Mouse (Mus musculus) frontal cortex, postnatal 10 days (tissue): Measurements from ENCODE around the gene Rnd1.

Experiments used
- DNase-seq, 2 experiments: peaks; one replicate each; pipeline ENCODE4 v3.0.0; 2022; ENCODE audit warnings: low spot score in 2 of 2, mixed read lengths in 1 of 2

Rnd1 gene

DNA sequence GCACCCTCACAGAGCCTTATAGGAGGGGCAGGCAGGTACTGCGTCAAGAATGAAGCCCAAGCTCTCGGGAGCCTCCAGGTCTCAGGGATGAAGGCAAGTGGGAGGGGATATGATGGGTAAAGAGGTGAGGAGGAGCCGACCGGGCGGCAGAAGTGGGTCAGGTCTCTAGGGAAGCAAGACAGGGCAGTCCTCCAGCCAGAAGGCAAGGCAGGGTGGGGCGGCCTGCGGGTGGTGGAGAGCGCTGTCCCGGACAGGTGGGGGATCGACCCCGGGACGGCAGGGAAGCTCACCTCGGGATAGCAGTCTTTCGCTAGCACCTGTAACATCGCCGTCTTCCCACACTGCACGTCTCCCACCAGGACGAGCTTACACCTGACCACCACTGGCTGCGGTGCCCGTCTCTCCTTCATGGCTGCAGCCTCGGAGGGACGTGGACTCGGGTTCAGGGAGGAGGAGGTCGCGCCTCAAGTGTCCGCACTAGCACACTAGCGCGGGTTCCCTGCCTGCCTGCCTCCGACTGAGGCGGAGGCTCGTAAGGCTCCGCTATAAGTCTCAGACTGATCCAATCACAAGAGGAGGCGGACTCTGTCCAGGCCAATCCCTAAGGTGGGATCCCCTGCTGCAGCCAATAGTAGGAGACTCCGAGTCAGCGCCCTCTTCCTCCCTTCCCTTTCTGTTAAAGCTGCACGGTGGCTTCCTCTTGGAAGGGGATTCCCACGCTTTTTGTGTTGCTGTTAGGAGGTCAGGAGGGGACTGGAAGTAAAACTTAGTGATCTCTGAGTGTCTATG lies at the start of gene Rnd1:
Gene Rnd1, minus strand, starts transcription at position 522 of the 789 bp plus-strand sequence.
- DNase-seq: peak; percentile 84 to 86

DNA sequence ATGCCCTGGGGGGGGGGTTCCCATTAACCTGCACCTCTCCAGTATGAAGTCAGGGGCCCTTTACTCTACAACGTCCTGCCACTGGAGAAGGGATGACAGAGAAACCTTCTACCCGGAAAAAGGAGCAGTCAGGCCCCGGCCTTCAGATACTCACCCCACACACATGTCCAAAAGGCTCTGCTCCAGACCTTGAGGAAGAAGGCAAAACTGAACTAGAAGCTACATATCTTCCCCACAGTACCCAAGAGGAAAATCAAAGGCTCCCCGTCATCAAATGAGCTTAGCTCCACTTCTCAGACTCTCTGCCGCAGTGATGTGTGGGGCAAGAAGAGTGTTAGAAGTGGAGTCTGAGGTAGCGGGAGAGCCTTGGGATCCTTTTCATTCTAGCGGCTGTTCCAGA lies 49.5 kb upstream of the Rnd1 start:
- DNase-seq: no peak

DNA sequence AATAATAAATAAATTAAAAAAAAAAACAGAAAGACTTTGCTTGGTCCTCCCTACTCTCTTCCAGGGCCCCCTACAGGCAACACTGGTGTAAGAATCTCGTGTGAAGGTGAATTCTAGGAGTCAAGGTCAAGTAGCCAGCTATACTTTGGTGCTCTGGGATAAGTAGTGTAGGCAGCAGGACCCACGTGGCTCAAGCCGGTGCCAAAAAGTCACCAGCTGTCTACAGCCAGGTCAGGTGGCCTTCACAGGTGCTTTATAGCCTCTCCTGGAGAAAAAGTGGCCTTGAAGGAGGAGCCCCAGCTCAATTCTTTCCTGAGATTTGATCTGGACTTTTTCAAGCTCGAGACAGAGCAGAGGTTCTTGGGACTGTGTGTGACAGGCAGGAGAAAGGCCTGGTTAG lies 48.8 kb upstream of the Rnd1 start:
- no peak for DNase-seq

DNA sequence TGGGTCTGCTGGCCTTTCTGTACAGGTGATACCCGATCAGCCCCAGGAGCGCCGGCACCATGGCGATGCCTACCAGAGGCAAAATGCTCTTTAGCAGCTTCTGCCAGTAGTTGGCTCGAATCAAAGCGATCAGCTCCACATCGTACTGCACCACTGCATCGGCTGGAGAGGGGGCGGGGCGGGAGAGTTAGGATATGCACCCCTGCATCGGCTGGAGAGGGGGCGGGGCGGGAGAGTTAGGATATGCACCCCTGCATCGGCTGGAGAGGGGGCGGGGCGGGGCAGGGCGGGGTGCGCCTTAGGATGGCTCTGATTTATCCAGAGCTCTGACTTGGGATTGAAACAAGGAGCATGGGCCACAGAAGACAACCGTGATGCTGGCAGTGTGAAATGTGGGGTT lies 47.2 kb upstream of the Rnd1 start:
- no peak for DNase-seq

DNA sequence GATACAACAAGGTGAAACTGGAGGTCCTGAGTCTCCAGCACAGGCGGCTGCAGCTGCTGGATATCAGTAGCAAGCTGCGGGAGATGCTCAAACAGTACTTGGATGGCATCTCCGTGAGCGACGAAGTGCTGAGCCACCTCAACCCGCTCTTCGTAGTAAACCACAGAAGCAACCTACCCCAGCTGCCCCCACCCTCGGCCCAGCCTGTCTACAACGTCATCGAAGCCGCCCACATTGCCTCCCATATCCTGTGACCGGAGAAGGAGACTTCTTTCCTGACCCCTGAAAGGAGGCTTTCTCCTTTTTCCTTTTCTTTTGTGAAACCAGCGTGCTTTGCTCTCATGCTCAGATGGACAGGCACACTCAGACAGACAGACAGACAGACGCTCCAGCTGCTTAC lies 45.6 kb upstream of the Rnd1 start:
- no peak for DNase-seq

DNA sequence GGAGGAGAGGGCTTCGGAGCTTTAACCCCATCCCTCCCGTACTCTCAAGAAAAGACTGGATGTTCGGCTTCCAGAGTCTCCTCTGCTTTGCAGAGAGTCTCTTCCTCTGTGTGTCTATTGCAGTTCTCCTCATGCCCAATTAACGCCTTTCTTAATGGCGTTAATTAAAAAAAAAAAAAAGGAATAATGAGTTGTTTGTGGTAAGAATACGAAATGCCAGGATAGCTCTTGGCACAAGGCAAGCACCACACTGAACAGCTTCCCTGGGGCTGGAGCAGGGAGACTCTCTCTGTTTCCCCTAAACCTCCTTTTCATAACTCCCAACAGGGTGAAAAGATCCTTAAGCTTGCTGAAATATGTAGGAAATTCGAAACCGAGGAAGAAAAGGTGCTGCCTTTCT lies 44.9 kb upstream of the Rnd1 start:
- no peak for DNase-seq

DNA sequence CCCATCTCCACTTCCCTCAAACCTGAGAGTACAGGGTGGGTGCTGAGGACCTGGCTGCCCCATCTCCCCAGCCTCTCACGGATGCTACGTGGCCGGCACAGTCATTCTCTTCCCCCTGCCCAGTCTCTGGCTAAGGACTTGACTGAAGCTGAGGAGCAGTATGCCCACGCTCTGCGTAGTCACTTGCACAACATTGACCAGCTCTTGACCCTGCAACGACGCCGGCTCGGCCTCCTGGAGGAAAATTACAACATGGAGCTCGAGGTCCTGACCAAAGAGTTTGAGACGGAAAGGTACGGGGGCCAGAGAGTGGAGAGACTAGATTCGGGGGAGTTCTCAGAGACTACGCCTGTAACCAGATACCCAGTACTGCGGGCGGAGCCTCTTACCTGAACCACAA lies 40.0 kb upstream of the Rnd1 start:
- no peak for DNase-seq

DNA sequence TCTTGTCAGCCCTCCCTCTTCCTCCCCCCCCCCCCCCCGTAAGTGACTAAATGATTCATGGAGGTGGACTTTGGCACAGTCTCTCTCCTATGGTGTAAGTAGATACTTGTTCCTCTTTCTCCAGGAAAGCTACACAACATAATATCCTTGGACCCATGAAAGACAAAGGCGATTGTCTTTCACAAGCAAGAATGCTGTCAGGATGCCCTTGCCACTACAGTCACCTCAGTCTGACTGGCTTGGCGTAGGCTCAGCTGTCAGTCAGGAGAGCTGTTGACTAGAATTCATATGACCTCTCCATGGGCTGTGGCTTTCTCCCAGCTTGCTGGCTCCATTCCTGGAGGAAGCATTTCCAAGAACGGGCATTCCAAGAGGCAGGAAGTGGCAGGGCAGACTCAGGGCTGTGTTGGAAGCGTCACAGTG lies 37.0 kb upstream of the Rnd1 start:
- DNase-seq: no peak

DNA sequence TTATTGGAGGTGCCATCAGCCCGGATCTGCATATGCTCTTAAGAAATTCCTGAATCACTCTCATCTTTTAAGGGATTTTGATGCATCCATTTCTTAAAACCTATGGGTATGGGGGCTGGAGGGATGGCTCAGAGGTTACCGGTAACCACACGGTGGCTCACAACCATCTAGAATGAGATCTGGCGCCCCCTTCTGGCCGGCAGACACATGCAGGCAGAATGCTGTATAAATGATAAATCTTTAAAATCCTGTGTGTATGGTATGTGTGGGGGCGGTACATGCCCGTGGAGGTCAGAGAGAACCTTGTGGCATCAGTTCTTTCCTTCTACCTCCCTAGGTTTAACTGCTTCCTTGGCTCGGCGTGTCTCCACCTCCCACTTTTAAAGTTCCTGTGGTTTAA lies 33.2 kb upstream of the Rnd1 start:
- peak in 1 of 2 experiments; percentile 53 for DNase-seq

DNA sequence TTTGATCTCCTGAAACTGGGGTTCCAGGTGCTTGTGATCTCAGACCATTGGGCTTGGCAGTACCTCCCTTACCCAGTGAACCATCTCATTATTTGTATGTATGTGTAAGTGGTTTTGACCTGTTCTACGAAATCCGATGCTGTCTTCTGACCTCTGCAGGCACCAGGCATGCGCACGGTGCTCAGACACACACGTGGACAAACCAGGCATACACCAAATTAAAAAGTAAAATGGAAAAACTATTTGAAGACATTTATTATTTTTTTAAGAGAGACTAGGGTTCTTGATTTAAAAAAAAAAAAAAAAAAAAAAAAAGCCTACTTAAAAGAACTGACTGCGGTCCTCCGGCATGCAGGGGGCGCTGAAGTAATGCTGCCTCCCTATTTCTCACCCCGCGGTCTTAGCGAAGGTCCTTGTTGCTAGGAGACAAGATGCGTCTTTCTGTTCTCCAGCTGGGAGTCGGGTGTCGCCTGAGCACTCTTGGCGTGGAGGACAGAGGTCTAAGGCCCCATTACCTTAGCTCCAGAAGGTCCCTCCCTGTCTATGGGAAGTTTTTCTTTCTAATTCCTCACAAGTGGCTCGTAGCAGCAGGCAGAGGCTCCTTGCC lies 30.6 kb upstream of the Rnd1 start, which contains the start of gene Ccdc65:
Gene Ccdc65, plus strand, starts transcription at position 442 of the 607 bp plus-strand sequence.
- DNase-seq: peak; percentile 78 to 83

DNA sequence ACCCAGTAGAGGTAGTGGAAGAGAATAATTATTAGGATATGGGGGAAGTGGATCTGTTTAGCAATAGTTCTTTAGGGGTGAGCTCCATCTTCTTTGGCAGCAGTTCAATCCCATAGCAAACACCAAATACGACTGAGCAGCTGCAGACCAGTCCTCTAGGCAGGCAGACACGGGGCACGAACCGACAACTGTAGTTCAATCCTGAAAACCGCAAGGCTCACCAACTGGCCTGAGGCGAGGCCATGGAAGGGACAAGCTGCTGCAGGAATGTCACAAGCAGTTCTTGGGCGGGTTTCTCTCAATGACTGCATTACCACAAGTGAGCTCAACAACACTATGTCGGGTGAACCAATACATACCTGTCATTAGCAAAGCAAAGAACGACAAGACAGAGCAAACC lies 27.1 kb upstream of the Rnd1 start:
- DNase-seq: no peak

DNA sequence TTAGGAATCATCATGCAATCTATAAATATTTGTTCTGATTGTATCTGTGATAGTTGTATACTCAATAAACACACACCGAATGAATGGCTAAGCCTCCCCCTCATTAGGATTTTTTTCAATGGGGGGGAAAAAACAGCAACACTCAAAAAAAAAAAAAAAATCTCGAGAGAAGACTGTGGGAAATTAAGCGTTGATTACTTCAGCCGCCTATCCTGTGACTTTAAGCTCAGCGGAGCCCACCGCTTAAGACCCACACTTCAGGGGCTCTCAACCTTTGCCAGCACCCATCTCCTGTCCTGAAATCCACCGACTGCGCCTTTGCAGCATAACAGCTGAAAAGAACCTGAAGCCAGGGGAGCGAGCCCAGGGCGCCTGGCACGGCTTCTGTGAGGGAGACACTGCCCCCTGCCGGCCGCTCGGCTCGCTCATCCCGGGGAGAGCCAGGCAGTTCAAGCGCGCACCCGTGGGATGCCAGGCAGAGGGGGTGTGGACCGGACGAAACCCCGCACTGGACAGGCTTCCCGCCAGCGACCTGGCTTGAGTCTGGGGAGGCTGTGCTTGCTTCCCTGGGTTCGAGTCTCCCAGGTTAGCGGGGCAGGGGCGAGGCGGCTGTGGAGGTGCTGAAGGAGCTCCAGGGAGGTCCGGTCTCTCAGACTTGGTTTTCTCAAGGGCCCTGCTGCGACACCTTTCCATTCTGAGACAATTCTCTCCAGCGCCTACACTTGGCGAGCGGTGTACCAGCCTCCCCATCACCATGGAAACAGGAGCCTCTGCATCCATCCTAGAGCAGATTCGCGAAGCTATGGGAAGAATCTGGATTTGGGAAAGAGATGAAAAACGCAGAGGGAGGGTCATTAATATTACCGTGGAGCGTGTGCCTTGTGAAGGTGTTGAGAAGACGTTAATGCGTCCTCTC lies 22.2 kb upstream of the Rnd1 start:
- DNase-seq: peak; percentile 76 to 88

DNA sequence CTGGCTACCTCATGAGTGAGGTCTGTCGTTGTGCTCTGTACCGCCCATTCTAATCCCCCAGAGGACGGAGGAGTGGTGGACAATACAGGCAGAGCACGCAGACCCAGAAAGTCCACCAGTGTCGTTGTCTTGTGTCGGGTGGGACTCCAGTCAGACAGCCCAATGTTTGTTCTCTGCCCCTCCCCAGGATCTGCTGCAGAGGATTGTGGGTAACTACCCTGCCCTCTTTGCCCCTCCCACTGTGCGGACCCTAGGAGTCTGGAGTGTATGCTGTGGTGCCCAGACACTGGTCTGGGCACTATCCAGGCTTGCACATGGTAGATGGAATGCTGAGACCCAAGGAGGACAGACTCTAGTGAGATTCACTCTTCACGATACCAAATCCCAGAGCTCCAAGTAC lies 19.0 kb upstream of the Rnd1 start:
- no peak for DNase-seq

DNA sequence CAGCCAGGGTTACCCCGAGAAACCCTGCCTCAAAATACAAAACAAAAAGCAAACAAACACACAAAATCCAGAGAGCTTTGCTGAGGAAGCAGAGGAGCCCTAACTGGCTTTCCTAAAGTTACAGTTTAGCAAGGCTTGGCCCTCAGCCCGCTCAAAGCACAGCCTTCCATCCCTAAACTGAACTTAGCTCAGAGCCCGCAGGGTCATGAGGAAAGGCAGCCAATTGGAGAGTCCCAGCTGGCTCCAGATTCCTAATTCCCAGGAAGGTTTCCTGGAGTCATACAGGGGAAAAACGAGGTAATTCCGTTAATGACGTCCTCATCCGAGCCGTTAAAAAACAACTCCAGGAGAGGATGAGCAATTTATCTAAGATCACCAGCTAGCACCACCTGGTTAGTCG lies 18.5 kb upstream of the Rnd1 start:
- no peak for DNase-seq

DNA sequence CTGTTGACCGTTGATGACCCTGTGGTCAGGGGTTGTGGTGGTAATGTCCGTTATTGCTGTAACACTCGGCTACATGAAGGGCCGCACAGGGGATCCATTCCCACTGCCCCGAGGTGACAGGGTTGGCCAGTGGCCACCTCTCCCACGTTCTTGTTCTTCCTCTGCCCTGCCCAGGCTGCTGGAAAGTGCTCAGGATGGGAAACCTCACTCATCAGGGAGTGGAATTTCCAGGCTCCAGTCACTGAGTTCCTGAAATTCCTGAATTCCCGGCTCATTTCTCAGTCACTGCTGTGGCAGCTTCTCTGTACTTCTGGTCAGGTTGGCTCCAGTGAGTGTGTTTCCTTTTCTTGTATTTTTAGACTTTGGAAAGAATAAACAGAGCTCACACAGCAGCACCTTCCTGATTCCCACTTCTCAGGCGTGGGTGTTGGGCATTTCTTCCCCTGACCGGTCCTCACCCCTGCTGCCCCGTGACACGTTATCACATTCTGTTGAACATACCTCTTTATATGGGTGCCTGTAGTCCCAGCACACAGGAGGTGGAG lies 15.0 kb upstream of the Rnd1 start:
- no peak for DNase-seq

DNA sequence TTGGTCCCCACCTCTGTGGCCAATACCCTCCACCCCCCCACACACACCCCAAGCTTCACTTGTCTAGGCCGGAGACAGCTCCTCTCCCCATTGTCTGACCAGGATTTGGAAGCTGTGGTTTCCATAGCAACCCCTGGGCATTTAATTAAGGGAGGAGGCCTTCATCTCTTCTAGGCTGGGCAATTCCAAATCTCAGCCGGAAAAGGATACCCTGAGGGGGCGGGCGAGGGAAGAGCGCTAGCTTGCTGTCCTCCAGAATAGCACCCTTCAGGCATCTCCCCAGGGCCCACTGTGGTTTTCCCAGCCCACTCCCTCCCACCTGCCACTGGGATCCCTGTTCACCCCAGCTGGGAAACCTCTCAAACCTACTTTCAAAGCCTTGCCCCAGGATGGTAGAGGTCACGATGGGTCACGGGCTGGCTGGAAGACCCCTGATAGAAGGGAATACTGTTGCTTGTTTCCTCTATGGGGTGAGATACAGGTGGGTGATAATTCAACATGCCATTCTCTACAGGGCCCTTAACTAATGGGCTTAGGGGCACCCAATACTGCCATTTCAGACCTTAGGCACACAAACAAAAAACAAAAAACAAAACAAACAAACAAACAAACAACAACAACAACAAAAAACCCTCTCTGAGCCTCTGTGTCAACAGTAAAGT lies 14.4 kb upstream of the Rnd1 start:
- no peak for DNase-seq

DNA sequence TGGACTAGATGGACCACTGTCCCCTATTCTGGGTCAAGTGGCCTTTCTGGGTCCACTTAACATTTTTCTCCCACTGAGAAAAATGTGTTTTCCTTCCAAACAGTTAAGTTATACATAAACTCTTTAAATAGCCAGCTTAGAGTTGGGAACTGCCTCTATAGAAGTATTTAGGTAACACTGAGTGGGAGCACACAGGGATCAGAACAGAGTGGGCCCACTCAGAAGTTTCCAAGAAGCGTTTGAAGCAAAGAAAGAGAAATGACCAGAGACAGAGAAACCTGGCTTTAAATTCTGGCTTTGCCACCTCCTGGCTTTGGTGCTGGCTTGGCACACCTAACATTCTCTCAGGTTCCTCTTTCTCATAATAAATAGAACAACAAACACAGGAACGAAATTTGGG lies 12.4 kb upstream of the Rnd1 start:
- no peak for DNase-seq

DNA sequence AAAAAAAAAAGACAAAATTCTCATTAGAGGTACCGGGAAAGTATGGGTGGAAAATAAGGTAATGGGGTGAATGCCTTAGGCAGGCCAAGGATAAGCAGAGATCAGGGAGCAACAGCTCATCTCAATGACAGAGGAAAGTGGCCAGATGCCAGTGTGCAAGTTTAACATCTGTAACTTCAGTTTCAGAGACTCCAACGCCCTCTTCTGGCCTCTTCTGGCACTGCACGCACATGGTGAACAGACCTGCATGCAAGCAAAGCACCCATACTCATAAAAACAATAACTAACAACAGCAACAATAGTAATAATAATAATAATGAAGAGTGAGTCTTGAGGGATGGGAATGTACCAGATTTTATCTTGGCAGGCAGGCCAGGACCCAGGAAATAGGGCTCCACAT lies 8.7 kb upstream of the Rnd1 start:
- DNase-seq: no peak

DNA sequence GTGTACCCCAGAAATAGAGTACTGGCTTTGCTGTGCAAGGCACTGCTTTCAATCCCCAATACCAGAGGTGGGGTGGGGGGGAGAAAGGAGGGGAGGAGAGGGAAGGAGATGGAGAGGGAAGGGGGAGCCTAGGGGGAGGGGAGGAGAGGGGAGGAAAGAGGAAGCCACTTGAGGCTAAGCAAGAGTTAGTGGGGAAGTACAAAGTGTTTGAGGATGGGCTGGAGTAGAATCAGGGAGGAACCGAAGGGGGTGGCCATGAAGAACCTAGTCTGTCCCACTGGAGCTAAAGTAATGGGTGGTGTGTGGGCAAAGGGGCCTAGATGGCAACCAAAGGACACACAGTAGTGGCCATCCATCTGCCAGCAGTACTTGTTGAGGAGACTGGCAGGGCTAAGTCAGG lies 6.5 kb upstream of the Rnd1 start:
- no peak for DNase-seq

DNA sequence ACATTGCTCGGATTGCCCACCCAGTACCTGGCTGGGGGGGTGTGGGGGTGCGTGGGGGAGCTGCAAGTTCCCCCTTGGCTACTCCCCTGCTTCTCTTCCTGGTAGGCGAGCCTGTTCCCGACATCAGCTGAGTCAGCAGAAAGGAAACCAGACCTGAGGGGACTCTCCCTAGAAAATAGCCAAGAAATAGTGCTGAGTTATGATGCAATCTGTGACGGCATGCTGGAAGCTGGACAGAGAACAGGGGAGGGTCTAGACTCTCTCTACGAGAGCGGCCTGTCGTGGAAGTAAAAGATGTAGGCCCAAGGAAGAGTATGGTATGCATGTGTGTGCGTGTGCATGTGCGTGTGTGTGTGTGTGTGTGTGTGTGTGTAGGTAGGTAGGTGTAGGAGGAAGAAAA lies 5.9 kb upstream of the Rnd1 start:
- no peak for DNase-seq

DNA sequence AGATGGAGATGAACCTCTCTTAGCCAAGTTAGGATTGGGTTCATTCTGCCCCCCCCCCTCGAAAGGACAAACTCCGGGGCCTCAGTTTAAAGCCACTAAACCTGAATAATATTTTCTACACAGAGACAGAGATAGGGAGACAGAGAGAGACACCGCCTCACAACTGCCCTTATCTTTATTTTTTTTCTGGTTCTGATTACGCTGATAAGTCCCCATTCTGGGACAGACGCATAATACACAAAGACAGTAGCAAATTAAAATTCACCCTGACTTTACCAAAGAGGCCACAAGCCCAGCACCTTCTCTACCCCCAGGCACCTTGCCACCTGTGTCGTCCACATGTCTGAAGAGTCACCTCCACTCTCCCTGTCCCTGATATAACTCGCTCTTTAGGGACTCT lies 4.4 kb upstream of the Rnd1 start:
- no peak for DNase-seq

DNA sequence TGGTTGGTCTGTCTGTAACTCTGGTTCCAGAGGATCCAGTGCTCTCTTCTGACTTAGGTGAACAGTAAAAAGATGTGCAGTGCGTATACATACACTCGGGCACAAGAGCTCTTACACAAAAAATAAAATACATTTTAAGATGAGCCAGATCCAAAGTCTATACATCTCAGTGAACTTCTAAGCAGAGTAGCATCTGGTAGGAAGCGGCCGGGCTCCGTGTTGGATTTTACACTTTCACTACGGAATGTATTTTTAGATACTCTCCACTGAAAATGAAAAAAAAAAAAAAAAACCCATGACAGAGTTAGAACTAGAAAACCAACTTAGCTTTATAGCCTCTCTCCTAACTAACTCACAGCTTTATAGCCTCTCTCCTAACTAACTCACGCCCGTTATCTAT lies 3.4 kb upstream of the Rnd1 start:
- no peak for DNase-seq
